Mouse (Mus musculus) heart, adult 11 months (tissue): ENCODE data around the gene Vopp1.
A peak's percentile ranks its signal among the peaks of the same experiment; 100 is the strongest.

ENCODE experiments used
- DNase-seq: peaks from one replicate; pipeline ENCODE4 v3.0.0; 2022

The Vopp1 gene

GRCm38 (mm10) chr6:57824422-57825258 lies at the start of gene Vopp1:
Gene Vopp1 (minus strand): TSS chr6:57825159.
- DNase-seq = peak; percentile 97

- peak; percentile 85 for DNase-seq
These were observed 34.4 kb upstream of the Vopp1 start for GRCm38 (mm10) chr6:57859043-57860042.

DNA sequence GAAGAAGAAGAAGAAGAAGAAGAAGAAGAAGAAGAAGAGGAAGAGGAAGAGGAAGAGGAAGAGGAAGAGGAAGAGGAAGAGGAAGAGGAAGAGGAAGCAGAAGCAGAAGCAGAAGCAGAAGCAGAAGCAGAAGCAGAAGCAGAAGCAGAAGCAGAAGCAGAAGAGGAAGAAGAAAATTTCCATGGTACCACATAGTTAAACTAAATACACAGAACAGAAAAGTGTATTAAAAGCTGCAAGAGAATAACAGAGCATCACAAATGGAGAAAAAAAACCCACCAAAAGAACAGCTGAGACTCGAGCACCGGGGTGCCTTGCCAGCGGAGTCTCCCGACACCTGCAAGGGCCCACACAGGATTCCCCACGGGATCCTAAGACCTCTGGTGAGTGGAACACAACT lies 26.2 kb upstream of the Vopp1 start:
- peak; percentile 71 for DNase-seq

- DNase-seq = no peak
These were observed 25.3 kb upstream of the Vopp1 start, which contains the start of gene Vmn1r21 for GRCm38 (mm10) chr6:57850286-57850685. Gene Vmn1r21 (minus strand): TSS chr6:57850343.

- DNase-seq = no peak
These were observed 14.9 kb upstream of the Vopp1 start for GRCm38 (mm10) chr6:57839693-57840408.

DNA sequence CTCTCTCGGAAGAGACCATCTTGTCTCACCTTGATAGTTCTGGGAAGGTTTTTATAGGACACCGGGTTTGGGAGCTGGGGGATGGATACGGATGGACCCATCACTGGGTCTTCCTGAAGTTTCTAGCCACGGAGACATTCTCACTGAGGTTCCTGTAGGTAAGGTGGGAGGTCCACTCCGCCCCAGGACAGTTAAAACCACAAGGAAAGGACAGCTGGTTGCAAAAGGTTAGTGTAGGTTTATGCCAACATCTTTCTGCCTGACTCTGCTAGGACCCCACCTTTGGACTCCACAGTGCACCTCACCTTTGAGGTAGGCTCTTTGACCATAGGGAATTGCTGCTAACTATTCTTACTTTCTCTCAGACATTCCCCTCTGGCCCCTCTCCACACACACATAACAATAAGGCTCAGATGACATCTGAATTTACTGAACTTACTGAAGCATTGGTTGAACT lies 328 bp upstream of the Vopp1 start:
- DNase-seq = no peak

GRCm38 (mm10) chr6:57823461-57823860 lies 1.5 kb downstream of the Vopp1 start:
- DNase-seq = no peak

- no peak for DNase-seq
These were observed 2.1 kb downstream of the Vopp1 start for GRCm38 (mm10) chr6:57822648-57823410.

DNA sequence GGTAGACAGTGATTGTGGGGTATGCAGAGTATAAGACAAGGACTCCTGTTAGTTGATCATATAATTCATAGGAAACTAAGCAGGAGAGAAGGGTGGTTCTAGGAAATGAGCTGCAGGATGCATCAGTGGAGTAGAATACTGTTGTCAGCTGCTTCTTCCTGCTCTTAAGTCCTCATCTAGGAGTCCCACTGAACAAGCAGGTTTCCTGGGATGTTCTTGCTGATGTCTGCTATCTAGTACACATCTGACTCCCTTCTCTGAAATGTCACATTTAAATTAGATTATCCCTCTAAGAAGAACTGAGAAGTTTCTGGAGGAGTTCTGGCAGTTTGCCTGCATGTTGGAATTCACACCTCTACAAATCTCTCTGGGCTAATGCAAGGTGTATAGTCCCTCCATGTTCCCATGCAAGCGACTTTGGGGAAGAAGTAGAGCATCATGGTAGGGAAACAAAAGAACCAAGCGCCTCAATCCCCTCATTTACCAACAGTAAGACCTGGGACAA lies 10.5 kb downstream of the Vopp1 start:
- peak; percentile 30 for DNase-seq

DNA sequence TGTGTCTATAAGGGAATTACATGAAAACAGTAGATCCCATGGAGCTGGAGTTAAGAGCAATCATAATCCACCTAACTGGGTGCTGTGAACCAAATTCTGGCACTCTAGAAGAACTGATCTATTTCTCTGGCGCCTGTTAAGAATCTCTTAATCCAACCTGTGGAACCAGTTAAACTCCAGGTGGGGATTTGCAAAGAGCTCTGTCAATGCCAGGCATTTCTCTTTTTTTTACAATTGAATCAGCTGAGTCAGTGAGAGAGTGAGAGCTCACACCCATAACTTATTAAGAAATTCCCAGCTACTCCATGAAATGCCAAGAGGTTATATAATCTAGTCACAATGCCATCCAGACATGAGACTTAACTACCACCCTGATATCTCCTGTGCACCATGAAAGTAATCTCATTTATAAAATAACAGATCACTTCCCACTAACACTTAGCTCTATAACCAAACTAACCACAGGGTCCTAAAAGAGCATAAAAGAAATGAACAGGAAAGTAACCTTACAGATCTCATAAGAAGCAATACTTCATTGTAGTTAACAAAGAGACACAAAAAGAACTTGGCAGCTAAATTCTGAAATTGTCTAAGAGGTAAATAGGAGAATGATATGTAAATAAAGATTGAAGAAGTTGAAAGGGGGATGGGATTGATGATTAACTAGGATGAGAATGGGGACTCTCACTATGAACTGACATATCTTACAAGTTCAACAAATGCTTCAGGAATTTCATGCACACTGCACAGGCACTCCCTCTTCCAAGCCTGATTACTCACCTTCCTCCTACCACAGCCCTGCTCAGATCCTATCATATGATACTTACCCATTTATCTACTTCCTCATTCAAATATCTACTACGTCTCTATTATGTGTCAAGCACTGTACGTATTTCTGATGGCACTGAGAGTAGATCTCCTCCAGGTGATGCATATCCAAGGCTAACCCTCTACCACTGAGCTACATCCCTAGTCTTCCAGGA lies 12.9 kb downstream of the Vopp1 start:
- DNase-seq = peak; percentile 60

- no peak for DNase-seq
These were observed 19.5 kb downstream of the Vopp1 start for GRCm38 (mm10) chr6:57805218-57806069.

DNA sequence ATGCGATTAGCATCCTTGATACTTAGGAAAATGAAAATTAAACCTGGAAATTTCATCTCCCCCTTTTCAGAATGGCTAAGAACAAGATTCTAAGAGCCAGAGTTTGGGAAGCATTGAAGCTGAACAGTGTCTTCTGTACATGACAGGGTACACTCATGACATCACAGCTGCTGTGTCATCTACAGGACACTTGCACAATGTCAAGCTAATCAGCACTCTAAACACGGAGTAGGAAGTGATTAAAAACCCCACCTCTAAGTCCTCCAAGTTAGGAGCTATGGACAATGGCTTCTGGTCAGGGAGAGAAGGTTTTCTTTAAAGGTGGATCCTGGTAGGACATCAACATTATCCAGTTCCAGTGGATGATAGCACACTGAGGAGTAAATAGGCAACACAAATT lies 21.8 kb downstream of the Vopp1 start:
- peak; percentile 39 for DNase-seq

- peak; percentile 41 for DNase-seq
These were observed 26.0 kb downstream of the Vopp1 start for GRCm38 (mm10) chr6:57798986-57799385.

DNA sequence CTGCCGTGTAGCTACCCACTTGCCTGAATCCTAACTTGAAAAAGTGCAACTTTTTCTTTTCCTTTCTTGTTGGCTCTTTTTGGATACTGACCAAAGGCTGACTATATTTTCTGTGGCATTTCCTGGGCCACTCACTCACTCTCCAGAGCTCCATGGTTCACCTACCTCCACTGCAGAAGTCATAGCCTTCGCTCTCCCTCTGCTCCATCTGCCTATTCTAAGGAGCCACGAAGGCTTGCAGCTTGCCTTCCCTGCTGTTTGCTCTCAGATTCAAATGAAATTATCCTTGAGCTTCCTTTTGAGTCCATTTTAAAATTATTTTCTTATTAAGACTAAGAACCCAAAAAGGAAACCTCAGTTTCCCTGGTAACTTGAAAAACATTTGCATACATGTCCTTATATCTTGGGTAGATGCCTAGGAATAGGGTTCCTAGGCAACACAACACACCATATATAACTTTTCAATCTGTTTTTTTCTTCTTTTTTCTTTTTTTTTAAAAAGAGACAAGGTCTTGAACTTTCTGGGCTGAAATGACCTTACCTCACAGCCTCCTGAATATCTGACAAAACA lies 28.0 kb downstream of the Vopp1 start:
- peak; percentile 75 for DNase-seq

DNA sequence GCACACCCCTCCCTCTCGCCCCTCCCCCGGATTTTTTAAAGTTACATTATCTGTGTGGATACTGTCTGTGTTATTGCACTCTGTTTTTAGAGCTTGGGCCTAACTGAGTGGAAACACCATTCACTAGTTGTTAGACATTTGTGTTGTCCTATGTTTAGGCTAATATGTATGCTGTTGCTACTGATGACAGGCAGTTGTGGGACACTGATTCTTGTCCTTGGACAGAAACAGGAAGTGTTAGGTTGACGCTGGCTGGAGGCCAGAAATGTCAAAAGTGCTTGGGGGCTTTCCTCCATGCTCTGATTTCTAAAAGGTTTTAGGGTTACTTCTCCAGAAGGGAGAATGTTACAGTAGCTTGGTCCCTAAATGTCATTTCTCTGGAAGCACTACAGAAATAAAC lies 29.1 kb downstream of the Vopp1 start:
- DNase-seq = peak; percentile 61

GRCm38 (mm10) chr6:57792821-57793220 lies 32.1 kb downstream of the Vopp1 start:
- peak; percentile 67 for DNase-seq

GRCm38 (mm10) chr6:57790542-57790941 lies 34.4 kb downstream of the Vopp1 start:
- DNase-seq = peak; percentile 81

DNA sequence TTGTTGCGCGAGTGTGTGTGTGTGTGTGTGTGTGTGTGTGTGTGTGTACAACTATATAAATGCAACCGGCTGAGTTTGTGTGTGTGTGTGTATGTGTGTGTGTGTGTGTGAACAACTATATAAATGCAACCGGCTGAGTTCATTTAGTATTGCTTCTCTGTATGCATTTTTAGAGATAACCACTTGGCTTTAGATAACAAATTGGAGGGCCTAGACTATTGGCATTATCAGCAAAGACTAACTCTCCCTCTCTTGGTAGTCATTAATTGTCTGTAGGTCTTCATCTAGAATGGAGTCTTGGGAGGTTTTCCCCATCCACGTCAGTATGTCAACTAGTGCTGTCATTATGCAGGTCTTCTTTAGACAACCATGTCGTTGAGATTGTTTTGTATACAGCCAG lies 37.6 kb downstream of the Vopp1 start:
- no peak for DNase-seq

DNA sequence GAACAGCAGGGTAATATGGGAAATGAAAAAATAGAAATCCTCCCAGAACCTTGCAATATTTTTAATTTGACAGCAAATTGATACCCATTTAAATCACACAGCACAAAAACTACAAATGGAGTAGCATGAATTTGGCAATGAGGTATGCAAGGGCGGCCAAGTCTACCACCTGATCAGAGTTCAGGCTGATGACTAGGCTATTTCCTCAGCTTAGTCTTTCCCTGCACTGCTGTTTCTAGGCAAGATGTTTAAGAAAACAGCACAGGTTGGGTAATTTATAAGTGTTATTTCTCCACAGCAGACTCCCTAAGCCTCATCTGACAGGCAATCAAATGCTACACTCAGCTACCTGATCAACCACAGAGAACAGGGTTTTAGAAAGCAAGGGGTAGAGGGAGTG lies 40.7 kb downstream of the Vopp1 start:
- no peak for DNase-seq
